Mouse (Mus musculus): ENCODE measurements at regions not wholly inside any gene's neighbourhood (a gene's known extent, or its start where the extent isn't known, plus 50 kb on each side); places are given as distances from the start of the nearest gene placed in this dataset.

- Histone ChIP-seq H3K4me3 (ENCODE audit: low read depth, low read length) (no peak overlapping the region), H3K9ac (ENCODE audit: low read length) (no peak overlapping the region), H3K9me3 (ENCODE audit: control insufficient read depth, low read length) (no peaks in the 10 kb centered on the region), H3K36me3 (ENCODE audit: control insufficient read depth, insufficient read depth, low read length) (no peaks in the 10 kb centered on the region), H3K4me2 (replicated peaks; ENCODE audit: low read depth) (no peak overlapping the region), H3K27ac (replicated peaks) (no peak overlapping the region), H3K27me3 (ENCODE audit: control insufficient read depth, insufficient read depth, low read length) (no peaks in the 10 kb centered on the region), H3K4me1 (replicated peaks; ENCODE audit: control insufficient read depth, insufficient read depth) (no peaks in the 10 kb centered on the region)
- TF ChIP-seq EP300 (optimal IDR thresholded peaks at IDR 0.05), result no peak
- TF ChIP-seq CTCF (IDR thresholded peaks at IDR 0.05; ENCODE audit: low read depth), result no peak
- WGBS, result 58% methylated on average over 11 of the region's 11 CpGs
- DNase-seq (ENCODE audit: low spot score), result no peak
- no peak for ATAC-seq (ENCODE audit: low FRiP score, low TSS enrichment)
Observed at GRCm38 (mm10) chr4:31655364-31656106, 308.4 kb upstream of the Map3k7 start.

DNA sequence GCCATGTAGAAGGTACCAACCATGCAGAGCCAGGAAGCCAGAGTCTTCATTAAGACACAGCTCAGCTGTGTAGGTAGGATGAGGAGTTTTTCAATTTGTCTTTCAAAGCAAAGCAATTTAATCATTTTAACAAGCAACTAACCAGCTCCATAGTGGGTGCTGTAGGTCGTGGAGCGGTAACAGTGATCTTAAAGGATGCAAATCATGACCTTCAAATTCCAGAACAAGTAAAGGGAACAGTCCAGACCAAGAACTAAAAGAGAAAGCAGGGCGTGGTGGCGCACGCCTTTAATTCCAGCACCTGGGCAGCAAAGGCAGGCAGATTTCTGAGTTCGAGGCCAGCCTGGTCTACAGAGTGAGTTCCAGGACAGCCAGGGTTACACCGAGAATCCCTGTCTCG is 307.8 kb upstream of the Map3k7 start:
- ATAC-seq (ENCODE audit: low FRiP score, low TSS enrichment), result no peak
- WGBS, result 82% methylated on average over 8 of the region's 8 CpGs
- H3K9ac ChIP-seq (ENCODE audit: low read length), result no peak overlapping the region
- no peak for DNase-seq (ENCODE audit: low spot score)
- no peak overlapping the region for H3K4me3 ChIP-seq (ENCODE audit: low read depth, low read length)
- no peaks in the 10 kb centered on the region for H3K9me3 ChIP-seq (ENCODE audit: control insufficient read depth, low read length)
- no peak overlapping the region for H3K27ac ChIP-seq (replicated peaks)
- no peak overlapping the region for H3K4me2 ChIP-seq (replicated peaks; ENCODE audit: low read depth)
- H3K36me3 ChIP-seq (ENCODE audit: control insufficient read depth, insufficient read depth, low read length), result no peaks in the 10 kb centered on the region
- no peaks in the 10 kb centered on the region for H3K4me1 ChIP-seq (replicated peaks; ENCODE audit: control insufficient read depth, insufficient read depth)
- H3K27me3 ChIP-seq (ENCODE audit: control insufficient read depth, insufficient read depth, low read length), result no peaks in the 10 kb centered on the region
- TF ChIP-seq EP300 (optimal IDR thresholded peaks at IDR 0.05), result no peak
- TF ChIP-seq CTCF (IDR thresholded peaks at IDR 0.05; ENCODE audit: low read depth), result no peak

- TF ChIP-seq CTCF (IDR thresholded peaks at IDR 0.05; ENCODE audit: low read depth), result no peak
- no peak for ATAC-seq (ENCODE audit: low FRiP score, low TSS enrichment)
Observed at GRCm38 (mm10) chr4:31658820-31659219, 305.1 kb upstream of the Map3k7 start.

DNA sequence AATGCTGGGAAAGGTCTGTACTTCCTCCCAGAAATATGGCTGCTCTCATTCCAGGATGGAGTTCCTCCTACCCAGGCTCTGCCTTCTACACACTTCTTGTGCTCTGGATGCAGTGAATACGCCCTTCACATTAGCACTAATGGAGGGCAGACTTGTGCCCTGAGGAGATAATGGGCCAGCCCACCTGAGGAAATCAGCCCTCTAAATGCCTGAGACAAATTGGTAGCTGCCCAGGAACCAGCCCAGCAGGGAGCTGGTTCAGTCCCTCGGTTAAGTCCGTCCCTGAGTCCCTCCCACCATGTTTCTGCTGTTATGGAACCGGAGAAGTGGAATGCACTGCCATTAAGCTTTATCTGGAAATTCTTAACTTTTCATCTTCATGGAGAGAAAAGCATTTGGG is 303.0 kb upstream of the Map3k7 start:
- 51% methylated on average over 4 of the region's 4 CpGs for WGBS
- DNase-seq (ENCODE audit: low spot score), result no peak
- Histone ChIP-seq H3K27me3 (ENCODE audit: control insufficient read depth, insufficient read depth, low read length) (no peaks in the 10 kb centered on the region), H3K4me1 (replicated peaks; ENCODE audit: control insufficient read depth, insufficient read depth) (no peaks in the 10 kb centered on the region), H3K4me3 (ENCODE audit: low read depth, low read length) (no peak overlapping the region), H3K4me2 (replicated peaks; ENCODE audit: low read depth) (no peak overlapping the region), H3K9me3 (ENCODE audit: control insufficient read depth, low read length) (no peaks in the 10 kb centered on the region), H3K27ac (replicated peaks) (no peak overlapping the region), H3K9ac (ENCODE audit: low read length) (no peak overlapping the region), H3K36me3 (ENCODE audit: control insufficient read depth, insufficient read depth, low read length) (no peaks in the 10 kb centered on the region)
- no peak for TF ChIP-seq EP300 (optimal IDR thresholded peaks at IDR 0.05)
- TF ChIP-seq CTCF (IDR thresholded peaks at IDR 0.05; ENCODE audit: low read depth), result no peak
- ATAC-seq (ENCODE audit: low FRiP score, low TSS enrichment), result no peak

More at GRCm38 (mm10) chr4:31658820-31659219, 305.1 kb upstream of the Map3k7 start:
- H3K36me3 ChIP-seq (ENCODE audit: control insufficient read depth, insufficient read depth, low read length), result no peaks in the 10 kb centered on the region
- H3K4me1 ChIP-seq (replicated peaks; ENCODE audit: control insufficient read depth, insufficient read depth), result no peaks in the 10 kb centered on the region
- no peaks in the 10 kb centered on the region for H3K9me3 ChIP-seq (ENCODE audit: control insufficient read depth, low read length)
- WGBS, result 56% methylated on average over 5 of the region's 5 CpGs
- no peak for DNase-seq (ENCODE audit: low spot score)
- no peak overlapping the region for H3K4me2 ChIP-seq (replicated peaks; ENCODE audit: low read depth)
- no peaks in the 10 kb centered on the region for H3K27me3 ChIP-seq (ENCODE audit: control insufficient read depth, insufficient read depth, low read length)
- no peak overlapping the region for H3K27ac ChIP-seq (replicated peaks)
- H3K4me3 ChIP-seq (ENCODE audit: low read depth, low read length), result no peak overlapping the region
- H3K9ac ChIP-seq (ENCODE audit: low read length), result no peak overlapping the region

- H3K4me2 ChIP-seq (replicated peaks; ENCODE audit: low read depth), result no peak overlapping the region
- H3K4me1 ChIP-seq (replicated peaks; ENCODE audit: control insufficient read depth, insufficient read depth), result no peaks in the 10 kb centered on the region
- no peaks in the 10 kb centered on the region for H3K9me3 ChIP-seq (ENCODE audit: control insufficient read depth, low read length)
- H3K27me3 ChIP-seq (ENCODE audit: control insufficient read depth, insufficient read depth, low read length), result no peaks in the 10 kb centered on the region
- H3K27ac ChIP-seq (replicated peaks), result no peak overlapping the region
- no peak for ATAC-seq (ENCODE audit: low FRiP score, low TSS enrichment)
- 64% methylated on average over 6 of the region's 6 CpGs for WGBS
- no peak for DNase-seq (ENCODE audit: low spot score)
- no peak overlapping the region for H3K9ac ChIP-seq (ENCODE audit: low read length)
- TF ChIP-seq EP300 (optimal IDR thresholded peaks at IDR 0.05) (no peak), CTCF (IDR thresholded peaks at IDR 0.05; ENCODE audit: low read depth) (no peak)
- H3K4me3 ChIP-seq (ENCODE audit: low read depth, low read length), result no peak overlapping the region
- H3K36me3 ChIP-seq (ENCODE audit: control insufficient read depth, insufficient read depth, low read length), result no peaks in the 10 kb centered on the region
Observed at GRCm38 (mm10) chr4:31671530-31672170, 292.2 kb upstream of the Map3k7 start.

- Histone ChIP-seq H3K27ac (replicated peaks) (no peak overlapping the region), H3K4me3 (ENCODE audit: low read depth, low read length) (no peak overlapping the region), H3K9ac (ENCODE audit: low read length) (no peak overlapping the region), H3K9me3 (ENCODE audit: control insufficient read depth, low read length) (no peaks in the 10 kb centered on the region), H3K4me2 (replicated peaks; ENCODE audit: low read depth) (no peak overlapping the region), H3K36me3 (ENCODE audit: control insufficient read depth, insufficient read depth, low read length) (no peaks in the 10 kb centered on the region), H3K27me3 (ENCODE audit: control insufficient read depth, insufficient read depth, low read length) (no peaks in the 10 kb centered on the region), H3K4me1 (replicated peaks; ENCODE audit: control insufficient read depth, insufficient read depth) (no peaks in the 10 kb centered on the region)
- no peak for TF ChIP-seq CTCF (IDR thresholded peaks at IDR 0.05; ENCODE audit: low read depth)
- TF ChIP-seq EP300 (optimal IDR thresholded peaks at IDR 0.05), result no peak
- 68% methylated on average over 9 of the region's 9 CpGs for WGBS
- no peak for ATAC-seq (ENCODE audit: low FRiP score, low TSS enrichment)
- no peak for DNase-seq (ENCODE audit: low spot score)
Observed at GRCm38 (mm10) chr4:31672171-31672841, 291.6 kb upstream of the Map3k7 start.
